In the genomic region with DNA sequence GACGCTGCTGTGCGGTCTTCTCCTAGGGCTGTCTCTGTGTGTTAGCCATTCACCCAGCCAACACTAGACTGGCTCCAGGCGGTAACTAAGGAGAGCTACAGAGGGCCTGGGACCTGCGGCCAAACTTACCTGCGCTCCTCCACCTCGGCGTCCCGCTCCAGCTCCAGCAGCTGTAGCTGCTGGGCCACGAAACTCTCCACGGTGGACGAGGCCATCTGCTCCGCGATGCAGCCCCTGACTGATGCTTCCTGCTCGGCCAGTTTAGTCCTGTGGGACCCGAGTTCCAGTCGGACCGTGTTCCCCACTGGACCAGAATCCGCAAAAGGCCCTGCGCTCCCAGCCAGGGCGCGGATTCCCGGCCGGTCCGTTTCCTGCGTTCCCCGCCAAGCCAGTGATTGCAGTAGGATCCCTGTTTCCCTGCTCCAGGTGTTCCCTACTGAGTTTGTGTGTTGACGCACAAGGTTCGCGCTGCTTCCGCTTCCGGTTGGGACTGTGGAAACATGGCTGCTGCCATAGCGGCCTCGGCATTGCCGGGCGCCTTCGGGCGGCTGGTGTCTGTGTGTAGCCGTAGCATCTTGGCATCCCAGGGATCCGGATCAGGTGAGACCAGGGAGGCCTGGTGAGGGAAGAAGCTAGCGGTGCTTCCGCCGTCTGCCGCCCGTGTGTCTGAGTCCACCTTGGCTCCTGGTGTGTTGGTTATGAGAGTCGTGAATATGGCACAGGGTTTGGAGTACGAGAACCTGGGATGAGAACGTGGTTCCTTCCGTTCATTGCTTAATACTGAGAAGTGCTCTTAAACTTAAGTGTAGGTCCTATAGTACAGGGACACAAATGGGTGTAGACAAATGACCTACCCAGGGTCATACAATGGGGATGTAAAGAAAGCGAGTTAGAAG, we compare ENCODE assay signal across 8 mouse cellular contexts. TPM values are rescaled to one million over a fixed set of nuclear protein-coding genes. Genes with fewer than 3 reads are reported as not detected.
DNase-seq lines count a peak whose midpoint lies in the region; ATAC-seq and TF ChIP-seq lines count a peak whose summit lies in the region.

A gene (plus strand): TSS at position 330 of the 896 bp plus-strand sequence.
A gene (minus strand): TSS at position 446 of the 896 bp plus-strand sequence.

- peak within 1 kb of the TSS; percentile 74 for H3K4me2 ChIP-seq in heart, embryonic 11.5 days
- peak within 1 kb of the TSS; percentile 55 for H3K4me2 ChIP-seq in kidney, embryonic 16.5 days (replicated peaks; ENCODE audit: low read depth, low read length)
- peak within 1 kb of the TSS; percentile 99 for H3K4me2 ChIP-seq in myocyte (ENCODE audit: low read depth)

- H3K27ac ChIP-seq in heart, embryonic 11.5 days (ENCODE audit: low read depth, low read length) = peak within 1 kb of the TSS; percentile 52
- H3K27ac ChIP-seq in kidney, embryonic 16.5 days (ENCODE audit: low read length) = peak within 1 kb of the TSS; percentile 73; the same call in 1 of the 2 replicates
- H3K27ac ChIP-seq in liver, adult 2 months (replicated peaks; ENCODE audit: insufficient read depth, low read depth, low read length) = peak within 1 kb of the TSS; percentile 1; the same call in 1 of the 2 replicates

- H3K9ac ChIP-seq in heart, embryonic 11.5 days (ENCODE audit: low read depth, low read length) = peak within 1 kb of the TSS; percentile 88
- peak within 1 kb of the TSS; percentile 91 for H3K9ac ChIP-seq in kidney, embryonic 16.5 days (replicated peaks; ENCODE audit: low read length)
- H3K9ac ChIP-seq in liver, adult 2 months (ENCODE audit: low read depth, low read length) = peak within 1 kb of the TSS; percentile 84

- TF ChIP-seq CTCF in C2C12 (IDR thresholded peaks at IDR 0.05; ENCODE audit: control insufficient read depth, insufficient read depth, insufficient read length) = no peak
- no peak for TF ChIP-seq CTCF in brain, embryonic 14.5 days (IDR thresholded peaks at IDR 0.05; ENCODE audit: borderline replicate concordance, extremely low read depth, insufficient read depth, insufficient read length)
- no peak for TF ChIP-seq CTCF in liver, adult 2 months (IDR thresholded peaks at IDR 0.05; ENCODE audit: low read depth, low read length)

- peaks cover 51% of the 10 kb centered on the region for H3K79me2 ChIP-seq in C2C12 (ENCODE audit: control insufficient read depth, insufficient read depth)
- no peaks in the 10 kb centered on the region for H3K79me2 ChIP-seq in liver, adult 2 months (ENCODE audit: control insufficient read depth, insufficient read depth, low read length)
- H3K79me2 ChIP-seq in myocyte (ENCODE audit: control insufficient read depth, insufficient read depth) = peaks cover 28% of the 10 kb centered on the region

- H3K9me3 ChIP-seq in erythroblast, embryonic 14.5 days (ENCODE audit: control insufficient read depth, low read length) = no peaks in the 10 kb centered on the region
- no peaks in the 10 kb centered on the region for H3K9me3 ChIP-seq in heart, embryonic 11.5 days (replicated peaks; ENCODE audit: control insufficient read depth, low read length)
- H3K9me3 ChIP-seq in kidney, embryonic 16.5 days (ENCODE audit: low read length) = no peaks in the 10 kb centered on the region

- peak; percentile 79 for ATAC-seq in heart, embryonic 11.5 days (replicated peaks; ENCODE audit: insufficient number of reproducible peaks, low FRiP score, low TSS enrichment)
- ATAC-seq in kidney, embryonic 16.5 days (ENCODE audit: low FRiP score, low TSS enrichment) = peak; percentile 94

- H3K36me3 ChIP-seq in C2C12 (ENCODE audit: control insufficient read depth, insufficient read depth) (peaks cover 30% of the 10 kb centered on the region), myocyte (ENCODE audit: control insufficient read depth, insufficient read depth) (no peaks in the 10 kb centered on the region)
- peaks cover 52% of the 10 kb centered on the region for H3K36me3 ChIP-seq in erythroblast, embryonic 14.5 days (ENCODE audit: control insufficient read depth)
- H3K36me3 ChIP-seq in heart, embryonic 11.5 days (ENCODE audit: control insufficient read depth, insufficient read depth, low read length) = peaks cover 3% of the 10 kb centered on the region
- H3K36me3 ChIP-seq in kidney, embryonic 16.5 days (ENCODE audit: insufficient read depth, low read length) = peaks cover 45% of the 10 kb centered on the region
- no peaks in the 10 kb centered on the region for H3K36me3 ChIP-seq in liver, adult 2 months (ENCODE audit: control insufficient read depth, insufficient read depth, low read length)
- H3K36me3 ChIP-seq in splenic B cell, adult 2 months (ENCODE audit: control insufficient read depth, insufficient read depth, low read length, poor library complexity, severe bottlenecking) = no peaks in the 10 kb centered on the region; the same call in none of the 2 replicates

- DNase-seq in brain, embryonic 14.5 days (ENCODE audit: low read depth) = peak; percentile 97
- peak; percentile 88 for DNase-seq in liver, adult 2 months (ENCODE audit: extremely low read depth, low read depth, low spot score)
- DNase-seq in splenic B cell, adult 2 months (ENCODE audit: low read depth, low spot score) = peak; percentile 84

- peak; percentile 70; the same call in 1 of the 2 replicates for TF ChIP-seq POLR2A in brain, embryonic 14.5 days (IDR thresholded peaks at IDR 0.05; ENCODE audit: borderline replicate concordance, extremely low read depth, insufficient read depth, insufficient read length, poor library complexity, severe bottlenecking)
- 0 out of 2 replicates have a peak, but pooled peaks have one; percentile 47 for TF ChIP-seq POLR2A in liver, adult 2 months (IDR thresholded peaks at IDR 0.05; ENCODE audit: extremely low read depth, insufficient read depth, low read length)
- peak; percentile 83 for TF ChIP-seq POLR2A in myocyte (IDR thresholded peaks at IDR 0.05; ENCODE audit: insufficient read length, low read depth)

- H3K4me1 ChIP-seq in erythroblast, embryonic 14.5 days (ENCODE audit: control insufficient read depth) = peaks cover 34% of the 10 kb centered on the region
- H3K4me1 ChIP-seq in heart, embryonic 11.5 days (ENCODE audit: control insufficient read depth, insufficient read depth, low read length) = peaks cover 7% of the 10 kb centered on the region
- peaks cover 7% of the 10 kb centered on the region for H3K4me1 ChIP-seq in kidney, embryonic 16.5 days (ENCODE audit: insufficient read depth, low read length)
- H3K4me1 ChIP-seq in liver, adult 2 months (ENCODE audit: control insufficient read depth, insufficient read depth, low read length) = peaks cover 6% of the 10 kb centered on the region

- peak within 1 kb of the TSS; percentile 85 for H3ac ChIP-seq in C2C12 (ENCODE audit: control insufficient read depth, insufficient read length, low read depth)
- H3ac ChIP-seq in myocyte (ENCODE audit: control insufficient read depth, insufficient read length) = peak within 1 kb of the TSS; percentile 31

- H3K4me3 ChIP-seq in C2C12 (ENCODE audit: insufficient read depth, poor library complexity, severe bottlenecking) (peak within 1 kb of the TSS; percentile 72), myocyte (peak within 1 kb of the TSS; percentile 82)
- peak within 1 kb of the TSS; percentile 72 for H3K4me3 ChIP-seq in erythroblast, embryonic 14.5 days (replicated peaks)
- H3K4me3 ChIP-seq in heart, embryonic 11.5 days (ENCODE audit: low read depth, low read length) = peak within 1 kb of the TSS; percentile 86
- peak within 1 kb of the TSS; percentile 96 for H3K4me3 ChIP-seq in kidney, embryonic 16.5 days (ENCODE audit: low read length)
- peak within 1 kb of the TSS; percentile 89 for H3K4me3 ChIP-seq in liver, adult 2 months (ENCODE audit: insufficient read depth, low read depth, low read length)

- H3K79me3 ChIP-seq in C2C12 (ENCODE audit: low read depth) = peaks cover 20% of the 10 kb centered on the region

- no peaks in the 10 kb centered on the region for H3K27me3 ChIP-seq in C2C12 (ENCODE audit: control insufficient read depth, insufficient read depth, insufficient read length)
- H3K27me3 ChIP-seq in erythroblast, embryonic 14.5 days (ENCODE audit: control insufficient read depth) = no peaks in the 10 kb centered on the region
- no peaks in the 10 kb centered on the region for H3K27me3 ChIP-seq in heart, embryonic 11.5 days (ENCODE audit: control insufficient read depth, insufficient read depth, low read length)
- no peaks in the 10 kb centered on the region for H3K27me3 ChIP-seq in kidney, embryonic 16.5 days (ENCODE audit: insufficient read depth, low read length)
- H3K27me3 ChIP-seq in liver, adult 2 months (ENCODE audit: control insufficient read depth, insufficient read depth, low read length) = no peaks in the 10 kb centered on the region
- no peaks in the 10 kb centered on the region for H3K27me3 ChIP-seq in myocyte (ENCODE audit: control insufficient read depth, insufficient read depth, insufficient read length)
- H3K27me3 ChIP-seq in splenic B cell, adult 2 months (ENCODE audit: control insufficient read depth, insufficient read depth, low read length, poor library complexity, severe bottlenecking) = no peaks in the 10 kb centered on the region

- under 1% methylated on average over 49 of the region's 49 CpGs for WGBS in heart, embryonic 11.5 days (ENCODE audit: insufficient replicate concordance)
- under 1% methylated on average over 49 of the region's 49 CpGs for WGBS in kidney, embryonic 16.5 days
- WGBS in liver, adult 2 months = under 1% methylated on average over 49 of the region's 49 CpGs

TF ChIP-seq in C2C12, 6 proteins besides CTCF, POLR2A, EP300 and RAD21 (continues in another document):
- TF ChIP-seq CEBPB (IDR thresholded peaks at IDR 0.05; ENCODE audit: low read depth) (no peak), USF1 (IDR thresholded peaks at IDR 0.05; ENCODE audit: low read depth) (no peak)

TF ChIP-seq in myocyte, 11 proteins besides CTCF, POLR2A, EP300 and RAD21 (continues in another document):
- TF ChIP-seq MAX (IDR thresholded peaks at IDR 0.05; ENCODE audit: low read depth) = no peak

RNA-seq across cellular contexts. Expression of the first gene that starts in this region (rescaled TPM):
- polyA plus RNA-seq in C2C12 (2012; fragmentation: generic; extraction: Trizol) (86.3 TPM), myocyte (2012; fragmentation: generic; extraction: Trizol) (81.2 TPM)
- 56.2 and 67.8 TPM in 2 replicates for polyA plus RNA-seq in brain, embryonic 14.5 days (2012; rRNA removed)
- polyA plus RNA-seq in erythroblast, embryonic 14.5 days (2012) = 1.4 and 1.6 TPM in 2 replicates
- polyA plus RNA-seq in heart, embryonic 11.5 days (2014; fragmentation: Nextera tagmentation; extraction: Ambion mirVana) = 110 and 117 TPM in 2 replicates
- 117 and 125 TPM in 2 replicates for polyA plus RNA-seq in kidney, embryonic 16.5 days (2015; fragmentation: Nextera tagmentation; extraction: Ambion mirVana)
- 35.2 and 41.1 TPM in 2 replicates for total RNA-seq in liver, adult 2 months (2014; rRNA removed)
- polyA plus RNA-seq in liver, adult 2 months (2012; rRNA removed) = 45.2 and 46.8 TPM in 2 replicates

RNA-seq across cellular contexts. Expression of the second gene that starts in this region (rescaled TPM):
- polyA plus RNA-seq in C2C12 (2012; fragmentation: generic; extraction: Trizol) (5.3 TPM), myocyte (2012; fragmentation: generic; extraction: Trizol) (6.3 TPM)
- 8.8 and 11.4 TPM in 2 replicates for polyA plus RNA-seq in brain, embryonic 14.5 days (2012; rRNA removed)
- 0.26 and 0.30 TPM in 2 replicates for polyA plus RNA-seq in erythroblast, embryonic 14.5 days (2012)
- 4.1 and 4.6 TPM in 2 replicates for polyA plus RNA-seq in heart, embryonic 11.5 days (2014; fragmentation: Nextera tagmentation; extraction: Ambion mirVana)
- 11.2 and 11.6 TPM in 2 replicates for polyA plus RNA-seq in kidney, embryonic 16.5 days (2015; fragmentation: Nextera tagmentation; extraction: Ambion mirVana)
- total RNA-seq in liver, adult 2 months (2014; rRNA removed) = 1.7 and 1.8 TPM in 2 replicates
- polyA plus RNA-seq in liver, adult 2 months (2012; rRNA removed) = 2.4 and 3.9 TPM in 2 replicates

Comparison
In these comparisons a context has a peak if more than half of its experiments do, and no peak if none do; other contexts are left out.
1. Peak in every context shown above with its lines: DNase-seq, ATAC-seq, H3K4me3 ChIP-seq and H3K27ac ChIP-seq.
2. RNA of the first gene that starts in this region (polyA plus RNA-seq): 117 to 125 TPM in kidney, embryonic 16.5 days, 110 to 117 TPM in heart, embryonic 11.5 days, 86.3 TPM in C2C12 (single experiment), 81.2 TPM in myocyte (single experiment), 56.2 to 67.8 TPM in brain, embryonic 14.5 days and 45.2 to 46.8 TPM in liver, adult 2 months; 1.4 to 1.6 TPM in erythroblast, embryonic 14.5 days; every median in the first group is over 10 times any median in the second.
3. H3K27ac ChIP-seq: peak in every context shown above with its lines; median percentile 73 in kidney, embryonic 16.5 days; 52 in heart, embryonic 11.5 days; 1 in liver, adult 2 months.